Mouse (Mus musculus) ES-E14 (cell line): ENCODE results near the gene Plekhg1. TPM values are rescaled to one million over a fixed set of nuclear protein-coding genes. Genes with fewer than 3 reads are reported as not detected.

Source experiments
- DNase-seq: peaks from one replicate; pipeline ENCODE4 v3.0.0-alpha.2; 2013; ENCODE audit warnings: low read depth, low spot score
- H3K27ac ChIP-seq: 2 replicates; pipeline ENCODE4 v1.5.1; 2012; ENCODE audit warnings: low read depth, mild to moderate bottlenecking, low read length, moderate library complexity, mixed read lengths; ENCODE audit not compliant: poor library complexity, insufficient read depth, severe bottlenecking
- H3K36me3 ChIP-seq: 2 replicates; pipeline ENCODE4 v1.6.1; 2012; ENCODE audit warnings: mild to moderate bottlenecking, low read length, moderate library complexity, mixed read lengths; ENCODE audit not compliant: control insufficient read depth, poor library complexity, insufficient read depth, severe bottlenecking
- H3K4me1 ChIP-seq, 2 experiments: fragments of 150-350 bp in 1 of 2; sonication (generic) in 1 of 2; 2 replicates each; pipeline ENCODE4 v1.6.1; 2012; ENCODE audit warnings: low read length in 2 of 2, mild to moderate bottlenecking in 1 of 2, mixed read lengths in 1 of 2; ENCODE audit not compliant: control insufficient read depth in 2 of 2, insufficient read depth in 2 of 2, poor library complexity in 1 of 2
- H3K4me3 ChIP-seq, 2 experiments: fragments of 150-350 bp in 1 of 2; sonication (generic) in 1 of 2; 2 replicates each; pipeline ENCODE4 v1.5.1; 2012; ENCODE audit warnings: low read length in 2 of 2, low read depth in 1 of 2, mild to moderate bottlenecking in 1 of 2, mixed read lengths in 1 of 2; ENCODE audit not compliant: insufficient read depth in 1 of 2, poor library complexity in 1 of 2, severe bottlenecking in 1 of 2
- H3K9ac ChIP-seq: 2 replicates; pipeline ENCODE4 v1.6.1; 2012; ENCODE audit warnings: low read depth, mild to moderate bottlenecking, low read length, mixed read lengths; ENCODE audit not compliant: poor library complexity, insufficient read depth, severe bottlenecking
- H3K9me3 ChIP-seq: fragments of 150-350 bp; sonication (generic); 2 replicates; pipeline ENCODE4 v1.6.1; 2012; ENCODE audit warnings: low read depth, mild to moderate bottlenecking, low read length; ENCODE audit not compliant: control insufficient read depth, insufficient read depth
- CHD2 ChIP-seq: IDR thresholded peaks from 2 replicates; pipeline ENCODE4 v1.6.1; 2014; ENCODE audit warnings: mild to moderate bottlenecking, low read depth, low read length, inconsistent platforms
- HCFC1 ChIP-seq: IDR thresholded peaks from 2 replicates; pipeline ENCODE4 v1.6.1; 2012; ENCODE audit warnings: low read length, inconsistent platforms, borderline replicate concordance; ENCODE audit not compliant: insufficient read depth
- MAFK ChIP-seq: IDR thresholded peaks from 2 replicates; pipeline ENCODE4 v1.6.1; 2014; ENCODE audit warnings: mild to moderate bottlenecking, low read depth, low read length, inconsistent platforms; ENCODE audit not compliant: insufficient read depth
- ZC3H11A ChIP-seq: IDR thresholded peaks from 2 replicates; pipeline ENCODE4 v1.6.1; 2012; ENCODE audit warnings: low read depth, mild to moderate bottlenecking, inconsistent platforms, low read length, borderline replicate concordance
- ZNF384 ChIP-seq: IDR thresholded peaks from 2 replicates; pipeline ENCODE4 v1.6.1; 2012; ENCODE audit warnings: low read depth, low read length, inconsistent platforms
- in situ Hi-C, 2 experiments: fragments of 600-800 bp; cut with MboI; formaldehyde crosslinking; loops; one replicate each; pipeline ENCODE4 v1.15.1; 2025; ENCODE audit warnings: low sequenced_read_pairs in 2 of 2, inconsistent platforms in 1 of 2; ENCODE audit not compliant: unreplicated experiment in 2 of 2
- total RNA-seq: library from RNA; depleted of rRNA; stranded (reverse); fragments of 300-350 nt; gene quantifications from 2 replicates; pipeline ENCODE4 v1.2.3, GENCODE M21; 2012

Gene Plekhg1
- total RNA-seq, 1 experiment: 8.8 TPM

DNA sequence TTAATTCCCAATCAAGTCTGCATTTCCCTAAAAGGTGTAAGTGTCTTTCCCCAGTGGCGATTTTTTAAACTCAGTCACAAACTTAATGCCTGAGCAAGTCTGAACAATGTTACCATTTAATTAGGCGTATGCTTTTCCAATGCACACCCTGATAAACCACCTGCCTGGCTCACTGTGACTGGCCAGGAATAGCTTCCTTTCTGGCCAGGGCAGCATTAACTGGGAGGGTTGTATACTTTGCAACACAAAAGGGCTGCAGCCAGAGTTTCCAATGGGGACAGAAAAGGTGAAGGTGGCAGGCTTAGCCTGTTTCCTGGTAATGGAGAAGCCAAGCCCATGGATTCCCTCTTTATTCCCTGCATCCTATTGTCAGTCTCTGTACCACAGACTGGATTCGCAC is 10.5 kb upstream of the Plekhg1 start:
- in situ Hi-C loops: no loop called here
- Histone ChIP-seq H3K4me3 (no peak overlapping the region), H3K9me3 (0 out of 2 replicates have a peak, but pooled peaks cover 2% of the 10 kb centered on the region), H3K4me1 (no peaks in the 10 kb centered on the region), H3K9ac (no peak overlapping the region), H3K27ac (no peak overlapping the region), H3K36me3 (no peaks in the 10 kb centered on the region)
- TF ChIP-seq ZNF384: no peak
- no peak for TF ChIP-seq CHD2
- TF ChIP-seq HCFC1: no peak
- TF ChIP-seq MAFK: no peak
- no peak for DNase-seq

DNA sequence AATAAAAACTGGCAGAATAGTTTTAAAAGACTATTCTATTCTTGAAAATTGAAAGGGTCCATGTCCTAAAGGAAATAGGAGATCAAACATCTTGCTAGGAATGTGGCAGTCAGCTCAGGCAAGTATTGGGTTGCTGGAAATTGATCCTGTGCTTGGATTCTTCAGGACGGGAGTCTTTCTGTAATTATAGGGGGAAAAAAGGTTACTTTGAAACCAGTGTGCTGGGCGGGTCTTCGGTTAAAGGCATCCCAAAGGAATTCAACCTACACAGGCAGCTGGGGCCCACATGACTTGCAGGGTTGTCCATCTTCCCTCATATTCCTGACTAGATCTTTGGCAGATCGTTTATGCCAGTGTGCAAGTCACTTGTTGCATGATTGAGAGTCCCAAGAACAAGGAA is 9.8 kb upstream of the Plekhg1 start:
- Histone ChIP-seq H3K27ac (no peak overlapping the region), H3K4me3 (no peak overlapping the region), H3K9ac (no peak overlapping the region), H3K9me3 (0 out of 2 replicates have a peak, but pooled peaks cover under 1% of the 10 kb centered on the region), H3K4me1 (no peaks in the 10 kb centered on the region), H3K36me3 (no peaks in the 10 kb centered on the region)
- no peak for DNase-seq
- in situ Hi-C loops: no loop called here
- TF ChIP-seq CHD2 (no peak), HCFC1 (no peak), MAFK (no peak), ZNF384 (no peak), ZC3H11A (no peak)

DNA sequence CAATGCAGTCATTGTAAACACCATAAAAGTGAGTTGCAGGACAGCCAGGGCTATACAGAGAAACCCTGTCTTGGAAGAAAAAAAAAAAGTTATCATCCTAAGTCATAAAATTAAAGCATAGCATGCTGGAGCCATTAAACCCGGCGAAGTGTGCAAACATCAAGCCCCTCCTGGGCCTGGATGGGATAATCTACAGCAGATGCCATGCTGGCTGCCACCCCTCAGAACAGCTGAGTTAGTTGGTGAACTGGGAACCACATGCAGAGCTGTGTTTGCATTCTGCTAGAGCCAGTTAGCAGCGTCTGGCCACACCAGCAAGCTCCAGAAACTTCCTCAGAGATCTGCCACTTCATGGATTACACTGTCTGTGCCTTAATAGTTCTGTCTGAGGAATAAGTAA is 3.1 kb upstream of the Plekhg1 start:
- H3K36me3 ChIP-seq: no peaks in the 10 kb centered on the region
- TF ChIP-seq CHD2: no peak
- no peak for TF ChIP-seq MAFK
- TF ChIP-seq HCFC1: no peak
- TF ChIP-seq ZNF384: no peak
- no peak for TF ChIP-seq ZC3H11A
- no peak for DNase-seq
- H3K4me3 ChIP-seq: no peak overlapping the region
- no peaks in the 10 kb centered on the region for H3K4me1 ChIP-seq
- no peak overlapping the region for H3K27ac ChIP-seq
- no peaks in the 10 kb centered on the region for H3K9me3 ChIP-seq
- in situ Hi-C loops: no loop called here
- no peak overlapping the region for H3K9ac ChIP-seq

DNA sequence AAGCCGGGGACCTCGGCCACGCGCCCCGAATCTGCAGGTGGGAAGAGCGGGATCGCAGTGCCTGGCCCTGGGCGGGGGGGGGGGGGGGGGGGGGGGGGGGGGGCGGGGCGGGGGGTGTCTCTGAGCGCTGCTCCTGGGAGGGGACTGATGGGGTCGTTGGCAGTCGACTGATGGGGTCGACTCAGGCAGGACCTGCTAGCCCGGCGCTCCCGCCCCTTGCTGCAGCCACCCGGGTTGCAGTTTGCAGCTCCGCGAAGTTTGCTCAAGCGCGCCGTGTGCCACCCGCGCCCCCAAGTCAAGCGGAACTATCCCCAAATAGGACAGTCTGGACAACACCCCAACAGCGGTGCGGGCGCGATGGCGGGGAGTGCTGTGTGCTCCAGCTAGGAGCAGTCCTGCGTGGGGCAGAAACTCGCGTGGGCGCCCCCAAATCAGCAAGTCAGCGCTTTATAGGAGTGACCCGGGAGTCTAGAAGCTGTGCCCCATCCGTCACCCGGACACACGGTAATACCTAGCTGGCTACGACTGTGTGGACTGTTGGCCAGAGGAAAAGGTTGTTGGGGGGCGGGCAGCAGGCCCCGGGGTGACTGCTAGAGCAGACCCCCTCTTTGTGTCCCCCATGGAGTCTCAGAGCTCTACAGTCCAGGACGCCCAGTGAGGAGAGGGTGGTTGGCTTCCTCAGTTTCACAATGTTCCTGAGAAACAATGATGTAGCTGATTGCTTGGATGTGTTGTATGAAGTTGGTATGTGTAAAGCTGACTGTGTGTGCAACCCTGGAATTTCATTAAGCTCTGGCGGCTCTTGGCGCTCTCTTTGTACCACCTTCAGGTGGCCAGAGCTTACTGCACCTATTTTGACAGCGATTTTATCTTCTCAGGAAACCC is 582 bp downstream of the Plekhg1 start:
- H3K9ac ChIP-seq: peak overlapping the region; percentile 64
- H3K4me3 ChIP-seq: peak overlapping the region; percentile 58 to 71
- in situ Hi-C loops: no loop called here
- no peak overlapping the region for H3K27ac ChIP-seq
- DNase-seq: peak; percentile 38
- no peaks in the 10 kb centered on the region for H3K4me1 ChIP-seq
- TF ChIP-seq ZNF384 (no peak), MAFK (peak; percentile 2; the same call in 1 of the 2 replicates), HCFC1 (no peak), CHD2 (no peak), ZC3H11A (0 out of 2 replicates have a peak, but pooled peaks have one; percentile 11)
- H3K9me3 ChIP-seq: no peaks in the 10 kb centered on the region
- H3K36me3 ChIP-seq: no peaks in the 10 kb centered on the region

DNA sequence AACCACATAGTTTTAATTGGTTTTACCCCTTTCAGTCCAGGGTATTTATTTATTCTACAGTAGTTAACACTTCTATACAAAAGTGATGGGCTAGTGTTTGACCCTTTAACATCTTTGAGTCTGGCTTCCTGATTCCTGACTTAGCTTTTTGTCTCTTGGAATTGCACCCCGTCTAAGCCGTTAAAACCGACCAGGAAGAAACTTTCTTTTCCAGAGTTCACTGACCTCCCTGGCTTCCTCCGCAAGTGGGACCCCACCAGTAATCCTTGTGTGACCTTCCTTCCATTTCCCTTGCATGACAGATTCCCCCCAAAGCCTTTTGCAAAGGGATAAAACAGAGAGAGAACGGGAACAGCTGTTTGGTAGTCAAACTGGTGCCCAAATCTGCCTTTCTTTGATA is 1.6 kb downstream of the Plekhg1 start:
- in situ Hi-C loops: no loop called here
- no peak for DNase-seq
- H3K4me3 ChIP-seq: no peak overlapping the region
- H3K27ac ChIP-seq: no peak overlapping the region
- no peak for TF ChIP-seq CHD2
- TF ChIP-seq MAFK: no peak
- no peak for TF ChIP-seq HCFC1
- no peak for TF ChIP-seq ZNF384
- no peak for TF ChIP-seq ZC3H11A
- no peaks in the 10 kb centered on the region for H3K9me3 ChIP-seq
- H3K9ac ChIP-seq: no peak overlapping the region
- H3K4me1 ChIP-seq: 0 out of 4 replicates have a peak, but pooled peaks cover 0 to 2% of the 10 kb centered on the region in 2 experiments
- no peaks in the 10 kb centered on the region for H3K36me3 ChIP-seq
